Mouse (Mus musculus) C3H10T1/2 (cell line): ENCODE results near the gene Brd9. TPM values are rescaled to one million over a fixed set of nuclear protein-coding genes. Genes with fewer than 3 reads are reported as not detected.

Source experiments
- polyA plus RNA-seq, 2 experiments: library from polyadenylated mRNA; unstranded; fragments of >200 nt; fragmentation: generic; extraction: Trizol; gene quantifications; one replicate each; pipeline ENCODE4 v1.2.1; 2012; ENCODE audit warnings: missing spikeins in 2 of 2

Gene Brd9
- 10 to 100 TPM; 16.2 to 34.2 TPM for polyA plus RNA-seq

DNA sequence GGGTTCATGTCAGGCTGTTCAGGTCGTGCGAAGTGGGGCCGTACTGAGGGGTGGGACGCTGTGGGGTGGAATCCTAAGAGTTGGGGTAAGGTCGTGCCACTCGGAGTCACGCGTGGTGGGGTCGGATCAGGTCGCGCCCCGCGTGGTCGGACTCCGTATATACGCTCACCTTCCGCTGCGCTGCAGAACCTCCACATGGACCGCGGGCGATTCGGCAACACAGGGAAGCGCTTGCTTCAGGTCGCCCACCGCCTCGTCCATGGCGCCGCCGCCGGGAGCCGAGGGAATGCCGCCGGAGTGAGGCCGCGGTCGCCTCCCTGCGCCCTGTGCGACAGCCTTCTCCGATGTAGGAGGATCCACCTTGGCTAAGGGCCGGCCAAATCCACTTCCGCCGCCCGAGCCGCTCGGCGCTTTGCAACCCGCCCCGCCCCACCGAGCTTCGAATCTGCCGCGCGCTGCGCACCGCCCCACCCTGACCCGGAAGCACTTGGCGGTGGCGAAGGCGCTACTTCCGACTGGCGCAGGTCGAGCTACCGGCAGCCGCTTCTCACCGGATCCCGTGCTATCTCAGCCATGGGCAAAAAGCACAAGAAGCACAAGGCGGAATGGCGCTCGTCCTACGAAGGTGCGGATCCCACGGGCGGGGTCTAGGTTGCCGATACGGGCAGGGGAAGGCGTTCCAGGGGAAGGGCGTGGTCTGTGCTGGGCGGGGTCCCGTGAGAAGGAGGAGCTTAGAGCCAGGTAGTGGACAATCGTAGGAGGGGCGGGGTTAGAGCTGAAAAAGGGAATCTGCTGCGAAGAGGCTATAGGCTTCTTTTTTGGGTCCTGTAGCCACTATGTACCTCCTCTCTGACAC, at the start of gene Brd9, which contains the start of gene Trip13:
Brd9 (plus strand) TSS at position 491 of the 856 bp plus-strand sequence.
Trip13 (minus strand) TSS at position 464 of the 856 bp plus-strand sequence.

DNA sequence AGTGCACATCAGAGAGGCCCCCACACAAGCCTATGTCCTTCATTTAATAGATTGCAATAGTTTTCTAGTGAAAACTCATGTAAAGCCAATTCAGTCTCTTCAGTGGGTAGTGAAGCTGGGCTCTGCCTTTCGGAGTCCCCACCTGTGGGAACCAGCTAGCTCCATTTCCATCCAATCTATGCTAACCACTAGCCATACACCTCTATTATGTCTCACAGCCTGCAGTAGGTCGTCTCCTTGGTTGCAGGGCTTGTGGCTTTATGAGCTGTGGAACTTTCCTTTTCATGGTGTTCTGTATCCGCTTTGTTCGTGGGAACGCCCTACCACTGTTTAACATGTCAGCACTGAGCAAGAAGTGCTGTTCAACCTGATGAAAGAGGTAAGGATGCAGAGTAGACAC, 25.9 kb downstream of the Brd9 start, which contains the start of gene Zdhhc11:
Zdhhc11 (plus strand) TSS at position 301 of the 400 bp plus-strand sequence.

DNA sequence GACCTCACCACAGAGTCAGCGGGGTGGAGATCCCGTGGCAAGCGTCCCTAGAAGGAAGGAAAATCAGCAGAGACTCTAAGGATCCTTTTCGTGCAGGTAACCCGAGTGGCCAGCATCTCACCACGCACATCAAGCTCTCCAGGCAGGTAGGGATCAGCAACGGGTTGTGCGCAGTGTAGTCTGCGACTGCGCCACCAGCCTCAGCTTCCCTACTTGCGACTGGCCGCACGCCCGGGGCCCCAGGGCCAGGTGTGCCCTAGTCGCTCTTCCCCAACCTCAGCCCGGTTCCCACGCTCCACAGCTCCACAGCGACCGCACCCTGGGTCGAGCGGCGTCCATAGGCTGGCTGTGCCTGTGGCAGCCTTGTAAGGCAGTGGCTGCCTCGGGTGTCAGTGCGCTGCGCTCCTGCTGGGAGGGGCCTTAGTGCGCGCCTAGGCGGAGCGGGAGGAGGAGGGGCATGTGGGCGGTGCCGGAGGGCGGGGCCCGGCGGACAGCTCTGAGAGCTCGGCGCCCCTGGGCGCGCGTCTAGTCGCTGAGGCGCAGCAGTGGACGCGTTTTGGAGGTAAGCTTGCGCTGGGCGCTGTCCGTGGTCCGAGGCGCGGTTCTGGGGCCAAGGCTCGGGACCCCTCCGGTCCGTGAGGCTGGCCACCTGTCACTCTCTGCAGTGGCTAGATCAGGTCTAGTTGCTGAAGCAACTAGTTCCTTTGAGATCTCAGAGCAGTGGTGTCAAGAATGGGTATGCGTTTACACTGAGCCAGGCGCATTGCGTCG, 71.5 kb downstream of the Brd9 start, which contains the start of gene Tppp:
Tppp (plus strand) TSS at position 460 of the 771 bp plus-strand sequence.

Other genes with a start within 250 kb of the Brd9 start
- under 1 TPM; 0.01 to 0.05 TPM for gene Slc6a19, start 232.9 kb upstream of the Brd9 start, polyA plus RNA-seq
- 10 to 100 TPM in 1 of 2 experiments, 1 to 10 TPM in 1; 3.0 to 27.0 TPM for gene Slc12a7, start 204.7 kb upstream of the Brd9 start, polyA plus RNA-seq
- gene Nkd2, start 90.2 kb upstream of the Brd9 start, polyA plus RNA-seq = under 1 TPM; 0.02 TPM
- 1 to 10 TPM; 3.6 to 4.6 TPM for gene Trip13, start within 50 bp of the Brd9 start, polyA plus RNA-seq
- gene Zdhhc11, start 26.0 kb downstream of the Brd9 start, polyA plus RNA-seq = not detected
- under 1 TPM in 1 of 2 experiments, not detected in 1; 0.01 TPM for gene Tppp, start 71.6 kb downstream of the Brd9 start, polyA plus RNA-seq
- gene Cep72, start 124.5 kb downstream of the Brd9 start, polyA plus RNA-seq = 1 to 10 TPM in 1 of 2 experiments, under 1 TPM in 1; 0.19 to 2.4 TPM
- gene Slc9a3, start 183.6 kb downstream of the Brd9 start, polyA plus RNA-seq = under 1 TPM in 1 of 2 experiments, not detected in 1; 0.01 TPM